Mouse (Mus musculus) cerebellum, adult 2 months (tissue): ENCODE measurements around the gene Nebl. TPM values are rescaled to one million over a fixed set of nuclear protein-coding genes. Genes with fewer than 3 reads are reported as not detected.
"Not testable (repeated sequence)": the region's sequence is repeated elsewhere in the genome, so short reads cannot be mapped to it uniquely, and the experiment has no call there.

Experiments used
- DNase-seq, 2 experiments: peaks; one replicate each; pipeline ENCODE4 v3.0.0; 2021
- H3K27ac ChIP-seq: fragments of 200-500 bp; 2 replicates; pipeline ENCODE4 v1.5.1; 2012; ENCODE audit warnings: low read length, control low read depth, inconsistent platforms; ENCODE audit not compliant: insufficient read depth
- H3K27me3 ChIP-seq: fragments of 200-500 bp; 2 replicates; pipeline ENCODE4 v1.6.1; 2012; ENCODE audit warnings: inconsistent platforms, mild to moderate bottlenecking, low read length, moderate library complexity; ENCODE audit not compliant: control insufficient read depth, insufficient read depth
- H3K4me1 ChIP-seq: fragments of 200-500 bp; 2 replicates; pipeline ENCODE4 v1.6.1; 2011; ENCODE audit warnings: low read length; ENCODE audit not compliant: control insufficient read depth, insufficient read depth
- H3K4me3 ChIP-seq: fragments of 200-500 bp; replicated peaks from 2 replicates; pipeline ENCODE3; 2011; ENCODE audit warnings: mild to moderate bottlenecking, low read depth, low read length, control low read depth; ENCODE audit not compliant: insufficient read depth
- CTCF ChIP-seq: fragments of 200-500 bp; IDR thresholded peaks from 2 replicates; pipeline ENCODE4 v1.5.1; 2011; ENCODE audit warnings: low read depth, mild to moderate bottlenecking, control low read depth, low read length, moderate library complexity, borderline replicate concordance; ENCODE audit not compliant: insufficient read depth
- POLR2A ChIP-seq: fragments of 200-500 bp; IDR thresholded peaks from 2 replicates; pipeline ENCODE4 v1.6.1; 2011; ENCODE audit warnings: low read length, control low read depth, borderline replicate concordance; ENCODE audit not compliant: insufficient read depth
- WGBS: fragments of 180-500 bp; shearing (Covaris S2); methylation state at CpG from one replicate; pipeline ENCODE4 v1.1.7; 2018; 5-methylcytosine and 5-hydroxymethylcytosine counted together
- polyA plus RNA-seq: library from polyadenylated mRNA; depleted of rRNA; stranded (reverse); fragments of >200 nt; gene quantifications from 2 replicates; pipeline ENCODE4 v1.2.3, GENCODE M21; 2012

Nebl gene
- polyA plus RNA-seq, 1 experiment = 47.3 TPM

DNA sequence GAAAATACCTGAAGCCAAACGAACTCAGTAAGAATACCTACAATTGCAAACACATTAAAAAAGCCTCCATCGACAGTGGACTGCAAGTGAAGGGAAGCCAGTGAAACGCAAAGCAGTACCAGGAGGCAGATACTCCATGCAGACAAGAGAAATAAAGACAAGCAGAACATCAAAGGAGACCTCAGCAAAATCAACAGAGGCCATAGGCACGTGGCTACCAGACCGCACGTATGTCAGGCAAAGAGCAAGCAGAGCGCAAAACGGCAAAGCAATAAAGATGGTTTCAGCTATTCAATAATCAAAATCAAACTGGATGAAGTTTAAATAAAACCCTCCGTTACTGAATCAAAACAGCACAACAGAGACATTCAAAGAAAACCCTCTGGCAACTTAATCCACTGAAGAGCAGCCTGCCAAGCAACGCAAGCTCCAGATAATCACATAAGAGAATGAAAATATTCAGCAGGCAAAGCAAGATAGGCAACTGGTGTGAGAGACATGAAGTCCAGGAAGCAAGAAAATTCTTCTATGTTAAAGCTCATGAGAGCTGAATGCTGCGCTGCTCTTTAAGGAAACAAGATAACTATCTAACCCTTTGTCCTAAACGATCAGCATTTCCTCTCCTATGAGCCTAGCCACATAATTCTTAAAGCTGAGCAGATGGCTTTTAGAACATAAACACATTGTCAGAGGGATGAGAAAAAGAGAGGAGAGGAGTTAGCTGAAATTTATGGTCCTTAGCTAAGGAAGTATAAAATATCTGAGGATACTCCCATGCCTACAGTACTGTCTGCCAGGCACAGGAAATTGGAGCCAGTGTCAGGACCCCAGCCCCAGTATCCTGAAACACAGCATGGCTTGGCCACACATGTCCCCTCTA lies 367.7 kb downstream of the Nebl start:
- Histone ChIP-seq H3K27me3 (no peaks in the 10 kb centered on the region), H3K4me3 (no peak overlapping the region), H3K27ac (no peak overlapping the region), H3K4me1 (no peaks in the 10 kb centered on the region)
- 80% methylated on average over 12 of the region's 12 CpGs for WGBS
- no peak for DNase-seq
- TF ChIP-seq POLR2A = no peak
- TF ChIP-seq CTCF = no peak

DNA sequence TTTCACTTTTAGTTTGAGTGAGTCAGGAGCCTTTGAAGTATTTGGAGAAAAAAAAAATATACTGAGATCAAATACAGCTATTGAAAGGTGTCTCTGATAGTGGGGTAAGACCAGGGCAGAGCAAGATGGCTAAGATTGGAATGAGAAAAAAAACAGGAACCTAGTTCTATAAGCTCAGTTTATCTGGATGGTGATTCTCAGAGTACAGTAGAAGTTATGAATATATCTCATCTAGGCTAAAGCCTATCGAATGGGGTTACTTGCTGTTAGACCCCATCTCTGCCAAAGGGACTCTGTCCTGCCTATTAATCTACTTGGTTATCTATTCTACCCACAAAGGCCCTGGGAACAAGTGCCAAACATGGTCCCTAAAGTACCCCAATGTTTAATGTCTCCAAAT lies 369.1 kb downstream of the Nebl start:
- no peaks in the 10 kb centered on the region for H3K4me1 ChIP-seq
- no peak overlapping the region for H3K4me3 ChIP-seq
- TF ChIP-seq POLR2A (no peak), CTCF (no peak)
- 94% methylated on average over 1 of the region's 1 CpGs for WGBS
- no peak overlapping the region for H3K27ac ChIP-seq
- DNase-seq = no peak
- no peaks in the 10 kb centered on the region for H3K27me3 ChIP-seq

DNA sequence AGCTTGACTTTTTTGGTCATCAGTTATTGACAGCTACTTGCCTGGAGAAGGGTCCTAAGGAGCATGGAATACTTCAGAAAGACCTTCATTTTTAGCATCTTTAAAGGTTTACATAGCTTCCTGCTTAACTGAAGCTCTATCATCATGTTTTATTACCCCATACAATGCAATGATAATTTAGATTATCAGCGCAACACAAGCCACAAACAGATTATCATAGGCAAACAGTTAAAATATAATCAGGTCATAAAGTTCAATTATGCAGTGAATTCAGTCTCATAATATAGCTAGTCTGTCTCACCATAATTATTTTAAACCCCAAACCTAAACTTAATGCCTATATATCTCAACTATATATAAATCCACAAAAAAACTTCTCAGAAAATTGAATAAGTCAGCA lies 386.6 kb downstream of the Nebl start:
- no peak overlapping the region for H3K4me3 ChIP-seq
- WGBS = 100% methylated on average over 1 of the region's 1 CpGs
- H3K4me1 ChIP-seq = no peaks in the 10 kb centered on the region
- TF ChIP-seq CTCF (no peak), POLR2A (no peak)
- no peaks in the 10 kb centered on the region for H3K27me3 ChIP-seq
- H3K27ac ChIP-seq = no peak overlapping the region
- no peak for DNase-seq

DNA sequence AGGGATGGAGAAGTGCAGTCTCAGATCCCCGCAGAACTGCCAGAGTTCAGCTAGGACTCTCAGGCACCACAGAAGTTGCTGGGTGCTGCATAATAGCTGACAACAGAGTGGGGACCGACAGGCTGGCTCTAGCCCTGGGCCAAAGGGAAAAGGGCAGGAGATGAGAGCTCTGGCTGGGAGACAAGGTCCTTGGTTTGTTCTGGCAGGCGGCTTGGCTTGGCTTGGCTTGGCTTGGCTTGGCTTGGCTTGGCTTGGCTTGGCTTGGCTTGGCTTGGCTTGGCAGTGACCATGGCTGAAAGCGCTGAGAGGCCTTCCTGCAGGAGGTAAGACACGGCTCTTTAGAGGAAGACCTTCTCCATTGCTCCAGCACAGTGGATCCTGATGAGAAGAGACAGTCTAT lies 395.8 kb downstream of the Nebl start:
- TF ChIP-seq CTCF = no peak
- TF ChIP-seq POLR2A = no peak
- peak; percentile 88 to 90 for DNase-seq
- Histone ChIP-seq H3K27ac (no peak overlapping the region), H3K4me3 (no peak overlapping the region), H3K4me1 (peaks cover 4% of the 10 kb centered on the region; the same call in 1 of the 2 replicates), H3K27me3 (no peaks in the 10 kb centered on the region)
- 12% methylated on average over 5 of the region's 5 CpGs for WGBS

DNA sequence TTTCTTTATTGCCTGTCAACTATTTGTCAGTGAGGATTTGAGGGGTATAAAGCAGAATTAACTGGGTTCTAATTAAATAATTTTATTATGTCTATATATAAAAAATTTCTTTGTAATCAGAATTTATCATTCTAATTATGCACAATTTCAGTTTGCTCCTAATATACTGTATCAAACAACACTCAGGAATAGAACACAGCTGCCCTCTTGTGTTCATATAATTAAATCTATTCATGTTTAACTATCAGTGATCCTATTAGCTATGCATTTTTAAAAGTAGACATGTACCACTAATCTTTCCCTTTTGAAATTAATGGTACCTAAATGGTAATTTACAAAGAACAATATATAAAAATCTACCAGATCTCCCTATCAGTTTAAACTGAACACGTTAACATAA lies 404.7 kb downstream of the Nebl start:
- H3K4me3 ChIP-seq = no peak overlapping the region
- no peaks in the 10 kb centered on the region for H3K4me1 ChIP-seq
- no peak overlapping the region for H3K27ac ChIP-seq
- DNase-seq = no peak
- no peaks in the 10 kb centered on the region for H3K27me3 ChIP-seq
- 93% methylated on average over 1 of the region's 1 CpGs for WGBS
- TF ChIP-seq POLR2A (no peak), CTCF (no peak)

DNA sequence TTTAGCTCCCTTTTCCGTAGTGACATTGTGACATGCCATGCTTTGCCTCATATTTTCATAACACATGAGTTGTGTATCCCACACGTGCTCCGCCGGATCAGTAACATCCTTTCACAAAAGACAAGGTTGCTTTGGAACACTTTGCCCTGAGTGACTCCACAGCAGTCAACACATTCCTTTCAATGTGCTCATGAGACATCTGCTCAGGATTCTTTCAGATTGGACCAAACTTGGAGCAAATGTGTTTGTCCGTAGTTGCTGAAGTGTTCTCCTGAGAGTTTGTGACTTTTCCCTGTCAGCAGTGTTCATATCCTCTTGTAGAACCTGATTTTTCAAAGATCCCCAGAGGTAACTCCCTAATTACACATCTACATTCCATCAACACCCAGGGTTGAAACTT lies 414.4 kb downstream of the Nebl start:
- H3K27me3 ChIP-seq = no peaks in the 10 kb centered on the region
- no peak overlapping the region for H3K27ac ChIP-seq
- no peak overlapping the region for H3K4me3 ChIP-seq
- WGBS = 83% methylated on average over 5 of the region's 5 CpGs
- no peaks in the 10 kb centered on the region for H3K4me1 ChIP-seq
- DNase-seq = no peak
- no peak for TF ChIP-seq POLR2A
- TF ChIP-seq CTCF = no peak

DNA sequence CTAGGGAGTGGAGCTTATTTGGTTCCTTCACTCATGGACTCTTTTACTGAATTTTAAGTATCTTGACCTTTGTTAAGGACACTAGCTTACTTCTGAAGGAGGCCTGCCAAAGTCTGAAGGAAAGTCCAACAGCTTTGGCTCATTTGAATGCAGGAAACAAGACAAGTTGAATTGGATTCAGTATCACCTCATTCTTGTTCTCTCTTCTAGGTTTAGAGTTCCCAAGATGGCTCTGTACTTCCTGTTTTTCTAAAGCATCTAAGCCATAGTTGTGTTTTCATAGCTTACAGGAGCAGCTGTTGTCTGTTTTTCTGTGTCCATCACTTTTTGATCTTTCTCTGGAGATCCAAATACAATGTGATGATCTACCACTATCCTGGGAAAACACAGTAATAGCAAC lies 429.9 kb downstream of the Nebl start:
- no peaks in the 10 kb centered on the region for H3K27me3 ChIP-seq
- TF ChIP-seq POLR2A = no peak
- no peak for TF ChIP-seq CTCF
- no peak overlapping the region for H3K27ac ChIP-seq
- no peak for DNase-seq
- no peak overlapping the region for H3K4me3 ChIP-seq
- H3K4me1 ChIP-seq = no peaks in the 10 kb centered on the region

DNA sequence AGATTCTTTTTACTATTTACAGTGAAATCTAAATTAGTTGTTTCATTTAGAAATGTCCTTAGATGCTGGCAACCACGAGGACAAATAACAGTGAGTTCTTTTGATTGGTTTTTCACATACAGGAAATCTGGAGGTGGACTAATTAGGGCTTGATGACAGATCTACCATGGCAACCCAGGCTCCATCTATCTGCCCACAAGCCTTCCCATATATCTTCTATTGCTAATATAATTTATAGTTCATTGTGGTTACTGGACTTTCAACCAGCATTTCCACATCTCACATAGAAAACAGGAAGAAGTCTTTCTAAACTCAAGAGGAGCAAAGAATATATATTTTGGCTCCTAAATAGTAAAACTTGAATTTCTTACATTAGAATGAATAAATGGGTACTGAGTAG lies 433.8 kb downstream of the Nebl start:
- Histone ChIP-seq H3K4me3 (no peak overlapping the region), H3K4me1 (no peaks in the 10 kb centered on the region), H3K27ac (no peak overlapping the region), H3K27me3 (no peaks in the 10 kb centered on the region)
- no peak for DNase-seq
- TF ChIP-seq CTCF = no peak
- no peak for TF ChIP-seq POLR2A
- WGBS = 71% methylated on average over 1 of the region's 1 CpGs

DNA sequence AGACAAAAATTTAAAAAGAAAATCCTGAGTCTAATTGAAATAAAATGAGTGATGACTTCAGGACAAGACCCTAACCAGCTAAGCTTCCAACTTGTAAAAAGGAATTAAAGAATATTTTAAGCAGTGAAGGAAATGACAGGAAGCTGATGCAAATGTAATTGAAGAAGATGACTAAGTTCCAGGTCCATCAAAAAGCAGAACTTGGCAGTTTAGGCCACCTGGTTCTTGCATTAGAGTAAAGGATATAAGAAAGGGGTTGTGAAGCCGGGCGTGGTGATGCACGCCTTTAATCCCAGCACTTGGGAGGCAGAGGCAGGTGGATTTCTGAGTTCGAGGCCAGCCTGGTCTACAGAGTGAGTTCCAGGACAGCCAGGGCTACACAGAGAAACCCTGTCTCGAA lies 436.0 kb downstream of the Nebl start:
- 93% methylated on average over 4 of the region's 5 CpGs for WGBS
- not testable (repeated sequence) for H3K27ac ChIP-seq, H3K27me3 ChIP-seq, H3K4me3 ChIP-seq, DNase-seq, H3K4me1 ChIP-seq
